22 mouse cellular contexts compared by ENCODE assay signal in genomic region chr2:76548836-76549235, GRCm38 (mm10).
DNase-seq lines count a peak whose midpoint lies in the region; ATAC-seq and TF ChIP-seq lines count a peak whose summit lies in the region.
"Had no signal": no experiment of that assay in that cellular context is flagged by ENCODE, and none has a peak within 500 bp of the region (broad histone marks: within the 10 kb centered on the region; RNA-seq: fewer than 3 reads in every experiment).

No protein-coding gene starts in this region.

- no peaks in the 10 kb centered on the region for H3K36me3 ChIP-seq in kidney, embryonic 16.5 days (ENCODE audit: insufficient read depth, low read length)
- H3K36me3 ChIP-seq: embryonic facial prominence, embryonic 12.5 days; forebrain, embryonic 12.5 days; heart, embryonic 15.5 days had no signal

- 64% methylated on average over 7 of the region's 7 CpGs for WGBS in kidney, embryonic 16.5 days

- H3K4me1 ChIP-seq in kidney, embryonic 16.5 days (ENCODE audit: insufficient read depth, low read length), result 0 out of 2 replicates have a peak, but pooled peaks cover 5% of the 10 kb centered on the region
- H3K4me1 ChIP-seq: embryonic facial prominence, embryonic 12.5 days; forebrain, embryonic 12.5 days; heart, embryonic 15.5 days; hindbrain, embryonic 10.5 days had no signal

- no peak overlapping the region for H3K9ac ChIP-seq in kidney, embryonic 16.5 days (replicated peaks; ENCODE audit: low read length)
- H3K9ac ChIP-seq: embryonic facial prominence, embryonic 12.5 days; forebrain, embryonic 12.5 days; heart, embryonic 15.5 days; hindbrain, embryonic 14.5 days had no signal

- no peak for TF ChIP-seq CTCF in layer of hippocampus, adult 2 months (conservative IDR thresholded peaks at IDR 0.05)

- H3K4me3 ChIP-seq in kidney, embryonic 16.5 days (ENCODE audit: low read length), result no peak overlapping the region
- no peak overlapping the region for H3K4me3 ChIP-seq in layer of hippocampus, adult 2 months
- H3K4me3 ChIP-seq: embryonic facial prominence, embryonic 12.5 days; forebrain, embryonic 12.5 days; heart, adult 2 months; heart, embryonic 15.5 days; hindbrain, embryonic 10.5 days had no signal

- no peaks in the 10 kb centered on the region for H3K27me3 ChIP-seq in kidney, embryonic 16.5 days (ENCODE audit: insufficient read depth, low read length)
- H3K27me3 ChIP-seq: CH12.LX; embryonic facial prominence, embryonic 12.5 days; forebrain, embryonic 12.5 days; heart, embryonic 15.5 days; Patski had no signal

- no peak for ATAC-seq in kidney, embryonic 16.5 days (ENCODE audit: low FRiP score, low TSS enrichment)
- ATAC-seq: activated CD4-positive, CD25-positive, alpha-beta regulatory T cell, adult 4 months; forebrain, embryonic 16.5 days; Patski had no signal

- 0 out of 2 replicates have a peak overlapping the region, but pooled peaks have one; percentile 27 for H3K4me2 ChIP-seq in kidney, embryonic 16.5 days (replicated peaks; ENCODE audit: low read depth, low read length)
- H3K4me2 ChIP-seq: embryonic facial prominence, embryonic 12.5 days; forebrain, embryonic 12.5 days; heart, embryonic 11.5 days; heart, embryonic 15.5 days; hindbrain, embryonic 14.5 days had no signal

- DNase-seq in kidney, postnatal 25 days, result no peak
- DNase-seq in ovary, adult 18-20 months (ENCODE audit: low spot score), result peak; percentile 23
- no peak for DNase-seq in ovary, postnatal 14 days (ENCODE audit: low spot score)
- peak; percentile 12 for DNase-seq in adrenal gland, postnatal 25 days
- no peak for DNase-seq in layer of hippocampus, adult 2 months (ENCODE audit: low spot score in 2 of 2)
- DNase-seq: cerebellum, adult 11-12 months; cerebellum, adult 9-10 months; cerebellum, postnatal 25 days; gastrocnemius, postnatal 10 days; heart, adult 2 months; heart, postnatal 14 days had no signal

- H3K27ac ChIP-seq in kidney, embryonic 16.5 days (ENCODE audit: low read length), result no peak overlapping the region
- no peak overlapping the region for H3K27ac ChIP-seq in layer of hippocampus, adult 2 months
- H3K27ac ChIP-seq: embryonic facial prominence, embryonic 12.5 days; forebrain, embryonic 12.5 days; heart, adult 2 months; heart, embryonic 15.5 days; hindbrain, embryonic 10.5 days; hindbrain, embryonic 14.5 days had no signal

- no peaks in the 10 kb centered on the region for H3K9me3 ChIP-seq in kidney, embryonic 16.5 days (ENCODE audit: low read length)
- H3K9me3 ChIP-seq: embryonic facial prominence, embryonic 12.5 days; forebrain, embryonic 12.5 days; heart, embryonic 15.5 days; hindbrain, embryonic 10.5 days had no signal

Comparison
In these comparisons a context has a peak if more than half of its experiments do, and no peak if none do; other contexts are left out.
1. DNase-seq: peak in ovary, adult 18-20 months (single experiment) and adrenal gland, postnatal 25 days (single experiment); none in kidney, postnatal 25 days (0 of 2), ovary, postnatal 14 days (single experiment) and layer of hippocampus, adult 2 months (0 of 2).